Mouse (Mus musculus) testis, adult 2 months (tissue): Measurements from ENCODE around the gene Mapk9.

Experiments used
- CTCF ChIP-seq: fragments of 200-500 bp; IDR thresholded peaks from 2 replicates; pipeline ENCODE4 v1.5.1; 2012; ENCODE audit warnings: low read depth, mild to moderate bottlenecking, inconsistent platforms, low read length, moderate library complexity; ENCODE audit not compliant: control insufficient read depth, insufficient read depth, insufficient replicate concordance
- POLR2A ChIP-seq: fragments of 200-500 bp; IDR thresholded peaks from 2 replicates; pipeline ENCODE4 v1.6.1; 2012; ENCODE audit warnings: low read depth, mild to moderate bottlenecking, inconsistent platforms, low read length, moderate library complexity; ENCODE audit not compliant: control insufficient read depth

GRCm38 (mm10) chr11:49847071-49847810, 690 bp downstream of the Mapk9 start:
- TF ChIP-seq CTCF (no peak), POLR2A (0 out of 2 replicates have a peak, but pooled peaks have one; percentile 14)
